Mouse (Mus musculus) embryo, embryonic 11 days (tissue): ENCODE results near the gene Fntb.

ENCODE experiments used
- DNase-seq: peaks from one replicate; pipeline ENCODE4 v3.0.0-alpha.2; 2015

Gene Fntb

GRCm38 (mm10) chr12:76924904-76925604 lies 159.7 kb downstream of the Fntb start:
- no peak for DNase-seq

GRCm38 (mm10) chr12:76926338-76926945 lies 161.1 kb downstream of the Fntb start:
- DNase-seq, result no peak

GRCm38 (mm10) chr12:76927012-76927411 lies 161.6 kb downstream of the Fntb start:
- no peak for DNase-seq

- no peak for DNase-seq
Measured at GRCm38 (mm10) chr12:76927539-76927938, 162.2 kb downstream of the Fntb start.

DNA sequence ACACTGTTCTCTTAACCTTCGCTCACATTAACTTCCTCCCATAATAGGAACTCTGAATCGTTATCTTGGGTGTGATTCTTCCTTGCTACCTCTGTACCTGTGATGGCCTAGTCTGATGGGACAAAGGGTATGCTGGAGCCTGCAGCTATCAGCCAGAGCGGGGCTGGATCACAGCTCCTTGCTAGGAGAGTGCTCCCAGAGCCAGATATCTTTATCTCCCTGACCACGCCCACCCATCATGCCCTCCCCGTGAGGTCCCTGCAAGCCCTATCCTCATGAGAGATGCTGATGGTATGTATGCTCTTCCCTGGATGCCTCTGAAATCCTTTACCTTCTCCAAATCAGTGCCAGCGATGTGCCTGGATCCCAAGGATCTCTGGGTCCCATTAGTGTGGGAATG lies 164.8 kb downstream of the Fntb start:
- DNase-seq, result no peak

DNA sequence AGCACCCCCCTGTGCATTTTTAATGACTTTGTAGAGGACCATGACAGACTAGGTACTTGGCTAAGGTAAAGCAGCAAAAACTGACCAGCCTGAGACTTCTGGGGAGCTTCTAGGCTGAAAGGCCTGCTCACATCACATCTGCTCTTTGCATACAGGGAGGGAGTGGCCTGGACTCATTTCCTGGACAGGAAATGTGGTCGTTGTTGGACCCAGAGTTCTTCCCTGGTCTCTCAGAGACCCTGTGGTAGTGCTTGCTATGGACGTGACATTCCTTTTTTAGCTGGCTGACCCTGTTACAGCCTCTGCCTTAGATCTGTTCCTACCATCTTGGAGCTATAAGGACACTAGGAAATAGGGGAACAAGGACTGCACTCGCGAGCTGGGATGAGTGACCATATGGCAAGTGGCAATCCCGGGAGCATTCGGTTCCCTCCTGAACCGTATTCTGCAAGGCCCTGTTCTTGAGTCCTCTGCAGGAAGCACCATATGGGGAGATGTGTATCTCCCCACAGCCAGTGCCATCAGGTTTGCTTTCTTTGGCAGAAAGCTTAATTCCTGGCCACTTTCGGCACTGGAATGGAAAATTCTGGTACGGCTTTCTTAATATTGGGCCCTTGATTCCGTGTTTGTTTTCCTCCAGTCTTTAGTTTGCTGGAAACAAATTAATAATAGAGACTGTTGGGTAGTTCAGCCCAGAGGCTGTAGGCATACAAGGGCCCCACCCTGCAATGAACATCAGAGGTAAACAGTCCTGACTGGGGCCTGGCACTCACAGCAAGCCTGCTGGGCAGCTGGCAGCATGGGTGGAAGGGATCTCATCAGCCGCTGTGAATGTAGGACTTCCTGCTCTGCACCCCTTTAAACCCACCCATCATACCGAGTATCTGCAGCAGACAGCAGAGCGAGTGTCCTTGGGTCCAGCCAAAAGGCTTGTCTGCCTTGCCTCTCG lies 166.6 kb downstream of the Fntb start:
- DNase-seq, result no peak

DNA sequence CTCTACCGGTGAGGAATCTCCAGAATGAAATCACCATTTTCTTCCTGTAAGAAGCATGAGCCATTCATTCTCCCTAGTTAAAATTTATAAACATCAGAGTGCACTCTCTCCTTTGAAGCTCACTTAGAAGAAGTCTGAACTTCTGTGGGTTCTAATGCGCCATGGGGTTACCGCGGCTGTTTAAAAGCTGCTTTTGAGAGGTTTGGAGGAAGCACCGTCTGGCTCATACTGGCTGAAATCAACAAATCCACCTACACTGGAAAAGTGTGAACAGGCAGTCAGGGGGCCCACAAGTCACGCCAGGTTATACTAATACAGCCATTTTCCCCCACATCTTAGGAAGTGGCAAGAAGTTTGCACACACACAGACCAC lies 167.3 kb downstream of the Fntb start:
- no peak for DNase-seq

DNA sequence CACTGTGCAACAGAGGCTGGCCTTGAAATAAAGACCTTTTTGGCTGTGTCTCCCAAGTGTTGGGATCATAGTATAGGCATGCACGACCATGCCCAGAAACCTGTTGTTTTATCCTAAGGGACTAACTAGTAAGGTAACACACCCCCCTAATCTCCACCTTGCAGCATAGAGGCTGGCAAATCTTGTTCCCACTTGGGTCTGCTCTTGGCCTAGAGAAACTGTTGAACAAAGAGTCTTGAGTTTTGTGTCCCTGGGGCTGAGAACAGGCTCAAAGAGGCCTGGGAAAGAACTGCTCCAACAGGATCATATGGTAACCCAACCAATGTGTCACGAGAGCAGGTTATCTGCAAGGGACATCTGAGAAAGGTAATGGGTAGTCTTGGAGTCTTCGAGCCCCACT lies 169.0 kb downstream of the Fntb start:
- DNase-seq, result no peak

DNA sequence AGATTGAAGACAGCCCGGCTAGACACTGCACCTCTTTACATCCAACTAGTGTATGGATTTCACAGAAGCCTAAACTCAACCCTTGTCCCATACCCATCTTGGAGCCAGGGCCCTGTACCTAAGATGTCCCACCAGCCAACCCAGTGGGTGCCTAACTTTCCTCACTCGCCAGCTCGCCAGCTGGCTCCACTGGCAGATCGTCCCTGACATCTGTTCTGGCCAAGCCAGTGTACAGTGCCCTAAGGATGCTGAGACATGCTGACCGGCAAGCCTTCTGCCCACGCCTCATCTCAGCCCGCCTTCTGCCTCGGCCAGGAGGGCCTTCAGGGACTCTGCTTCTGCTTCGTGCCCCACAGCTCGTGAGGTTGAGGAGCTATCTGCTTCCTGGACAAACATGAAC lies 170.8 kb downstream of the Fntb start:
- no peak for DNase-seq

- no peak for DNase-seq
Measured at GRCm38 (mm10) chr12:76938013-76938412, 172.6 kb downstream of the Fntb start.

DNA sequence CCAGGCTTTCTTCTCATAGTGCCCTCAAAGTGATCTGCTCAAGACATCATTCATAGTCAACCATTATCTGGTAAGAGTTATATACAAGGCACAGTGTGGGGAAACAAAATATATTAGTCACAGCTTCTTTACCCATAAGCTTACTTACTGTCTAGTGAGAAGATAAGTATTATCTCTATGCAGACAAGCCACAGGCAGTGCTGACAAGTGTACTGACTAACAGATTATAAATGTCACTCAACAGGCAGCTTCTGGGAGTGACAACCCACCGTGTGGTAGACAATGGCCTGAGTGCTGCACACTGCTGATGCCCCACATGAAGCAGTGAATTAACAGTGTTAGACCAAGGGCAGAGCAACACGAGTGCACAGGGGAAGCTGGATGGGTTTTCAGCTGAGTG lies 176.1 kb downstream of the Fntb start:
- DNase-seq, result no peak

DNA sequence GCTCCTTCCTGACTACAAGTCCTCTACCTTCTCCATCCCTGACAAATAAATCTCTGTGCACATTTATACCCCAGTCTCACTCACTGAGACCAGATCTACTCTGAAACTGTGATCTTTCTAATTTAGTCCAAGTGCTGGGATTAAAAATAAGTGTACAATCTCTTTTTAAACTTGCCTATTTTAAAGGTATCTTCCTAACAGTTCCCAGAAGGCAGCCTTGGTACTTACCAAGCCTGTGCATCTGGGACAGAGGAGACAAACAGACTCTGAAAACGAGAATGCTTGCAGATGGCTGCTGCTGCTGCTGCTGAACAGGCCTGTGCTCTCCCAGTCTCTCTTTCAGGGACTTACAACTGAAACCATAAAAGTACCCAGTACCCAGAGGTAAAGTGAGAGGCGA lies 177.1 kb downstream of the Fntb start:
- no peak for DNase-seq

- DNase-seq, result no peak
Measured at GRCm38 (mm10) chr12:76943046-76943445, 177.7 kb downstream of the Fntb start.

- DNase-seq, result no peak
Measured at GRCm38 (mm10) chr12:76943466-76943865, 178.1 kb downstream of the Fntb start.

GRCm38 (mm10) chr12:76947487-76947886 lies 182.1 kb downstream of the Fntb start:
- no peak for DNase-seq

DNA sequence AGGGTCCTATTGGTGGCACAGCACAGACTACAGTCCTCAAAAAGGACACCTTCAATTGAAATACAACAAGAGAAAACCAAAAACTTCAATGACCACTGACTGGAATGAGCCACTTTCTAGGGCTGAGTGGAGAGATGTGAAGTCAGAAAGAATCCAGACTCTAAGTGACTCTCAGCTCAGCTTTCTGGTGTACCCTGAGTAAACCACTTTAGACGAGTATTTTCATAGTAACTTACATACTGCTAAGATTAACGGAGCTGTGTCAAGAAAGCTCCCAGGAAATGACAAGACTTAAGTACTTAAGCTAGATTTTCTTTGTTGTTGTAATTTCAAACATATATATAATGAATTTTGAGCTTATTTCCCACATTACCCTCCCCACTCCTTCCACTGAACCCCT lies 182.8 kb downstream of the Fntb start:
- DNase-seq, result no peak

DNA sequence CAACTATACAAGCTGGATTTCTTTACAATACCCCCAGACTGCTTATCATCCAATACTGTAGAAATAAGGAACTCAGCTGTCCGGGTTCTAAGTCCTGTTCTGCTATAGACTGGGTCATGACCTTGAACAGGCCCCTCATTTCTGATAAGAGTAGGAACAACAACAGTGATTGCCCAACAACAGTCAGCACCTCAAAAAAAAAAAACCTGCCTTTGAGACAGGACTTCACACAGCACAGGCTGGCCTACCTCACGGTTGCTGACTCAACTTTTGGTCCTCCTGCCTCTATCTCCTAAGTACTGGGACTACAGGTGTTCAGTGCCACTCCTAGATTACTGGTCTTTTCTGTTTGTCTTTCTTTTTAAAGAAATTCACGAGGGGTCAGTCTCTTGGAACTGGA lies 183.4 kb downstream of the Fntb start:
- DNase-seq, result no peak

DNA sequence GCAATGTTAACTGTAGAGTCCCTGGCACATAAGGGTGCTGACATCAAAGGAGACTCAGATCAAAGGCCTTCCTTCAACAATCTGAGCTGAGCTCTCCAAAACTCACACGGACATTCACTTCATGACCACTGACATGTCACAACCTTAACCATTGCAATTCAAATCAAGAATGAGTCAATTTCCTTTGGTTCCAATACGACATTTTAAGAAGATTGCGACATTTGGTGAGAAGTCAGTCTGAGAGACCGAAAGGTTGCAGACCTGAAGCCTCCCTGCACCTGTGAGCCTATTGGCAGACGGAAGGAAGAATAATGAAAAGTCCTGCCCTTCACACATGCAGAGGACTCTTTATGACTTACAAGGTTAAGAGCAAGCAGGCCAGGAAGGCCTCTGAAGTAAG lies 184.9 kb downstream of the Fntb start:
- no peak for DNase-seq

DNA sequence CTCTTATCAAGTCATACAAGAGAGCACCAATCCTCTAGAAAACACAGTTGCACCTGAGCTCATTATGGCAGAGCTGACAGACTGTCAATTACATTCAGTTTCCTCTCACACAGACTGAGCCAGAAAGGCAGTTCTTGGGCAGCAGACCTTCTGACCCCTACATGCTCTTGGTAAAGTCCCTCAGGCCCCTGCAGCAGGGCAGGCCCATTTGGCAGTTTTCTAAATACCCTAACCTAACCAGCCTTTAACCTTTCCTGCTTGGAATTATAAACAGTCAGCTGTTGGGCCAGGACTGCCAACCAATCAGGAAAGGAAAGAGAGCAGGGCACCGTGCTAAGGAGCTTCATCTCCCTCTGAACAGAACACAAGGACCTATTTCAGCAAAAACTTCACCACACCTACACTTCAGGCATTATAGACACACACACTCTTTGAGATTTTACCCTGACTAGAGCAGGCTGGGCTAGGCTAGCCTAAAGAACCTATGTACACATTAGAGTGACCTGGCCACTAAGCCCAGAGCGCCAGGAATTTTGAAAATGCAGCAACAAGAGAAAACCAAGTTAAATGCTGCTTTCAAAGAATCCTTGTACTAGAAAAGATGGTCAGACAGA lies 188.5 kb downstream of the Fntb start:
- DNase-seq, result no peak

GRCm38 (mm10) chr12:76954698-76955423 lies 189.5 kb downstream of the Fntb start:
- DNase-seq, result no peak

- DNase-seq, result no peak
Measured at GRCm38 (mm10) chr12:76957688-76958087, 192.3 kb downstream of the Fntb start.

DNA sequence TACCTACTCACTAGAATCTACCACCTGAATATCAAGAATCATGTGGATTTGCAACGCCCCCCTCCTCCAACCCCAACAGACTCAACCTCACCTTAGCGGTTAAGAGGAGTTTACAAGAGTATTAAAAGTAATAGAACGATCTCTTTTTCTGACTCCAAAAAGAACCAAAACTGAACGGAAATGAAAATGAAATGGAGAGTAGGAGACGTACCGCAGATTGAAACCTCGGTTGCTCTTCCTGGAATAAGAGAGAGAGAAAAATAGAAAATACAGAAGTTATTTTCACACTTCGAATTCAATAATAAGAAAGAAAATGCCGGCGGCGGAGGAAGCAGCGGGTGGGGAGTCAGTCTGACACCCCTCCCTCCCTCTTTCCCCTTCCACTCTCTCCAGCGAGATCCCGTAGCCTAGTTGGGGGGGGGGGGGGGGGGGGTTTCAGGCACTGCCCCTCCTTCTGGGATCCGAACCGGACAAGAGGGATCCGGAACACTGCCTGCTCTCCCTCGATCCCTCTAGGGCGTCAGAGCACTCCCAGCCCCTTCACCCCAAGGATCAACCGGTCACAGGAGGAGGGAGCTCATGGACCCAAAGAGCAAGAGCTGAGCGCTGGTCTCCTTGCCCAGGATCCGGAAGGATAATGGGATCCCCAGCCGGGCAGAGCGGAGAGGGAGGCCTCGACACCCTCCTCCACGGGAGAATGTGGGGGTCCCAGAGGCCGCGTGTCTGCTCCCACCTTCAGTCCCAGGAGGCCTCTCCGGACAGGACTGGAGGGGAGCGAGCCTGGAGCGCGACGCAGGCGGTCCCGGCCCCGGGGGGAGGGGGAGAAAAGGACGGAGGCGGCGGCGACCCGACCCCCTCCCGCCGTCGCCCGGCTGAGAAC lies 195.9 kb downstream of the Fntb start:
- peak; percentile 39 for DNase-seq
